Mouse (Mus musculus): ENCODE results near the gene Card6. TPM values are rescaled to one million over a fixed set of nuclear protein-coding genes. Genes with fewer than 3 reads are reported as not detected.
"Not testable (repeated sequence)": the region's sequence is repeated elsewhere in the genome, so short reads cannot be mapped to it uniquely, and the experiment has no call there.

Gene Card6
- polyA plus RNA-seq, 1 experiment from 2014 or later: 0.72 TPM

DNA sequence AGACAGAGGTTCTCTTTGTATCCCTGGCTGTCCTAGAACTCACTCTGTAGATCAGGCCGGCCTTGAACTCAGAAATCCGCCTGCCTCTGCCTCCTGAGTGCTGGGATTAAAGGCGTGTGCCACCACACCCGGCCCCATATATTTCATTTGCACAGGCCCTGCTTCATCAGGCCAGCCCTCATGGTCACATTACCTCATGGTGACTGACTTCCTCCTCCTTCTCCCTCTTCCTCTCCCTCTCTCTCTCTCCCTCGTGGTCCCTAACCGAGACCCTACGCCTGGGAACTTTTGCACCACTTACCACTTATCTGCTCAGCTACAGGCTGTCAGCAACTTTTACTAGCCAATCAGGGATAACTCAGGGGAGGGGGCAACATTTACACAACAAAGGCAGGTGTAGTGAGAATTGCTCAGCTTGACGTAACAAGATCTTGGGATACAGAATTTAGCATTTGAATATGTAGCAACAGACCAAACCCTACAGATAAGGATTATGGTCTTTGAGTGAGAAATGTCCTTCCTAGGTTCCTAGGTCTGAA is 26.7 kb upstream of the Card6 start:
- WGBS: 83% methylated on average over 8 of the region's 8 CpGs
- H3K9me3 ChIP-seq (replicated peaks; ENCODE audit: control insufficient read depth, low read length): no peaks in the 10 kb centered on the region
- H3K9ac ChIP-seq (ENCODE audit: low read length): no peak overlapping the region
- DNase-seq (ENCODE audit: low spot score) (no peak), ATAC-seq (no peak)
- no peak overlapping the region for H3K4me3 ChIP-seq (ENCODE audit: low read depth, low read length)
- H3K27ac ChIP-seq (ENCODE audit: low read depth, low read length): no peak overlapping the region
- H3K27me3 ChIP-seq (replicated peaks; ENCODE audit: control insufficient read depth, insufficient read depth, low read length): no peaks in the 10 kb centered on the region
- H3K4me1 ChIP-seq (ENCODE audit: control insufficient read depth, insufficient read depth, low read length): peaks cover 5% of the 10 kb centered on the region; the same call in 1 of the 2 replicates
- no peaks in the 10 kb centered on the region for H3K36me3 ChIP-seq (ENCODE audit: control insufficient read depth, insufficient read depth, low read length)
- H3K4me2 ChIP-seq (ENCODE audit: low read length): no peak overlapping the region

DNA sequence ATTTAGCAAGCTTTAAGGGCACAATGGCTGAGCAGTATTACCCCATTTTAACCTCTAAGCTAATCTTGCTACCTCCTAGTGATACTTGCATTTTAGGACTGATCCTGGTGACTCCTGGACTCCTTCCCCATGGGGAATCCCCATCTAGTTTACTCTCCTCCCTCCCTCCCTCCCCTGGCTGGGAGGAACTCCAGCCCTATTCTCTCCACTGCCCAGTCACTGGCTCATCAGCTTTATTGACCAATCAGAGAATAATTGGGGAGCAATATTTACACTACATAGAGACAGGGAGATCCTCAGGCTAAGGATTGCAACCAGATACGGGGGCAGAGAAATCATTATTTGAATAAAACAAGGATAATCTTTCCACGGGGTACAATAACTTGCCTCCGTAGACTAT is 25.8 kb upstream of the Card6 start:
- no peaks in the 10 kb centered on the region for H3K36me3 ChIP-seq (ENCODE audit: control insufficient read depth, insufficient read depth, low read length)
- no peak overlapping the region for H3K4me3 ChIP-seq (ENCODE audit: low read depth, low read length)
- no peak overlapping the region for H3K9ac ChIP-seq (ENCODE audit: low read length)
- no peak for ATAC-seq
- peaks cover 5% of the 10 kb centered on the region; the same call in 1 of the 2 replicates for H3K4me1 ChIP-seq (ENCODE audit: control insufficient read depth, insufficient read depth, low read length)
- 62% methylated on average over 3 of the region's 3 CpGs for WGBS
- DNase-seq (ENCODE audit: low spot score): no peak
- H3K4me2 ChIP-seq (ENCODE audit: low read length): no peak overlapping the region
- no peaks in the 10 kb centered on the region for H3K27me3 ChIP-seq (replicated peaks; ENCODE audit: control insufficient read depth, insufficient read depth, low read length)
- no peaks in the 10 kb centered on the region for H3K9me3 ChIP-seq (replicated peaks; ENCODE audit: control insufficient read depth, low read length)
- no peak overlapping the region for H3K27ac ChIP-seq (ENCODE audit: low read depth, low read length)

DNA sequence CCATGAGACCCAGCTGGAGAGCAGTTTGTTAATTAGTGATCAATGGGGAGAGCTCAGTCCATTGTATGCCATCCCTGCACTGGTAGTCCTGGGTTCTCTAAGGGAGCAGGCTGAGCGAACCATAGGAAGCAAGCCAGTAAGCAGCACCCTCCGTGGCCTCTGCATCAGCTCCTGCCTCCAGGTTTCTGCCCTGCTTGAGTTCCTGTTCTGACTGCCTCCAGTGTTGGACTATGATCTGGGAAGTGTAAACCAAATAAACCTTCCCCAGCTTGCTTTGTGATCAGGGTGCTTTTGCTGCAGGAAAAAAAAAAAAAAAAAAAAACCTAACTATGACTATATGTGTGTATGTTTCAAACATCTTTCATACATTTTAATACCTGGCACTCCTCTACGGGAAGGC is 25.0 kb upstream of the Card6 start:
- Histone ChIP-seq H3K27me3 (replicated peaks; ENCODE audit: control insufficient read depth, insufficient read depth, low read length) (no peaks in the 10 kb centered on the region), H3K27ac (ENCODE audit: low read depth, low read length) (no peak overlapping the region), H3K9me3 (replicated peaks; ENCODE audit: control insufficient read depth, low read length) (no peaks in the 10 kb centered on the region), H3K9ac (ENCODE audit: low read length) (no peak overlapping the region), H3K4me2 (ENCODE audit: low read length) (no peak overlapping the region), H3K4me3 (ENCODE audit: low read depth, low read length) (no peak overlapping the region), H3K36me3 (ENCODE audit: control insufficient read depth, insufficient read depth, low read length) (no peaks in the 10 kb centered on the region), H3K4me1 (ENCODE audit: control insufficient read depth, insufficient read depth, low read length) (peaks cover 4% of the 10 kb centered on the region; the same call in 1 of the 2 replicates)
- no peak for DNase-seq (ENCODE audit: low spot score)
- 45% methylated on average over 3 of the region's 3 CpGs for WGBS
- ATAC-seq: no peak

GRCm38 (mm10) chr15:5130887-5131668 is 22.7 kb upstream of the Card6 start:
- not testable (repeated sequence) for H3K27ac ChIP-seq (ENCODE audit: low read depth, low read length); H3K4me2 ChIP-seq (ENCODE audit: low read length)
- WGBS: 93% methylated on average over 14 of the region's 14 CpGs

GRCm38 (mm10) chr15:5129111-5129805 is 20.9 kb upstream of the Card6 start:
- Histone ChIP-seq H3K27me3 (replicated peaks; ENCODE audit: control insufficient read depth, insufficient read depth, low read length) (no peaks in the 10 kb centered on the region), H3K36me3 (ENCODE audit: control insufficient read depth, insufficient read depth, low read length) (peaks cover 7% of the 10 kb centered on the region), H3K9ac (ENCODE audit: low read length) (no peak overlapping the region), H3K4me3 (ENCODE audit: low read depth, low read length) (no peak overlapping the region), H3K27ac (ENCODE audit: low read depth, low read length) (no peak overlapping the region), H3K4me2 (ENCODE audit: low read length) (no peak overlapping the region), H3K9me3 (replicated peaks; ENCODE audit: control insufficient read depth, low read length) (no peaks in the 10 kb centered on the region), H3K4me1 (ENCODE audit: control insufficient read depth, insufficient read depth, low read length) (no peaks in the 10 kb centered on the region)
- no peak for DNase-seq (ENCODE audit: low spot score)
- no peak for ATAC-seq
- WGBS: 96% methylated on average over 12 of the region's 12 CpGs

More at GRCm38 (mm10) chr15:5130887-5131668, 22.7 kb upstream of the Card6 start:
- not testable (repeated sequence) for H3K4me3 ChIP-seq (ENCODE audit: low read depth, low read length); H3K9me3 ChIP-seq (replicated peaks; ENCODE audit: control insufficient read depth, low read length); H3K4me1 ChIP-seq (ENCODE audit: control insufficient read depth, insufficient read depth, low read length); H3K9ac ChIP-seq (ENCODE audit: low read length); H3K27me3 ChIP-seq (replicated peaks; ENCODE audit: control insufficient read depth, insufficient read depth, low read length); DNase-seq (ENCODE audit: low spot score); ATAC-seq; H3K36me3 ChIP-seq (ENCODE audit: control insufficient read depth, insufficient read depth, low read length)

- Histone ChIP-seq H3K36me3 (ENCODE audit: control insufficient read depth, insufficient read depth, low read length) (peaks cover 11% of the 10 kb centered on the region), H3K9me3 (replicated peaks; ENCODE audit: control insufficient read depth, low read length) (no peaks in the 10 kb centered on the region), H3K4me1 (ENCODE audit: control insufficient read depth, insufficient read depth, low read length) (no peaks in the 10 kb centered on the region), H3K9ac (ENCODE audit: low read length) (no peak overlapping the region), H3K27ac (ENCODE audit: low read depth, low read length) (no peak overlapping the region), H3K27me3 (replicated peaks; ENCODE audit: control insufficient read depth, insufficient read depth, low read length) (no peaks in the 10 kb centered on the region), H3K4me2 (ENCODE audit: low read length) (no peak overlapping the region), H3K4me3 (ENCODE audit: low read depth, low read length) (no peak overlapping the region)
- no peak for ATAC-seq
- no peak for DNase-seq (ENCODE audit: low spot score)
- 78% methylated on average over 5 of the region's 5 CpGs for WGBS
Observed at GRCm38 (mm10) chr15:5128176-5128940, 20.0 kb upstream of the Card6 start.

DNA sequence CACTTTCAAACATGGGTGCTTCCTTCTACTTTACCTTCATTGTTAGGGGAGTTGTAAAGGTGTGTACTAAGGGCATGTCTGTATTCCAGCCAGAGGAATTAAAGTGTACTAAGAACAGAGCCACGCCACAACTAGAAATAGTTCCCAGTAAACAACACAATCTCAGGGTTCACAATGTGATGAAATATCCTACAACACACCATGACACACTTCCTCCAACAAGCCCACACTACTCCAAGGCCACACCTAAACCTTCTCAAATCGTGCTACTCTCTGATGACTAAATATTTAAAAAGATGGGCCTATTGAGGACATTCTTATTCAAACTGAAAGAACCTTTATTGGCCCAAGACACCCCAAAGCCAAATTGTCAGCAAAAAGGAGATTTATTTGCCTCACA is 19.1 kb upstream of the Card6 start:
- H3K4me3 ChIP-seq (ENCODE audit: low read depth, low read length): no peak overlapping the region
- H3K27me3 ChIP-seq (replicated peaks; ENCODE audit: control insufficient read depth, insufficient read depth, low read length): no peaks in the 10 kb centered on the region
- DNase-seq (ENCODE audit: low spot score) (no peak), ATAC-seq (no peak)
- no peaks in the 10 kb centered on the region for H3K4me1 ChIP-seq (ENCODE audit: control insufficient read depth, insufficient read depth, low read length)
- no peak overlapping the region for H3K27ac ChIP-seq (ENCODE audit: low read depth, low read length)
- no peaks in the 10 kb centered on the region for H3K9me3 ChIP-seq (replicated peaks; ENCODE audit: control insufficient read depth, low read length)
- WGBS: 85% methylated on average over 2 of the region's 2 CpGs
- no peak overlapping the region for H3K9ac ChIP-seq (ENCODE audit: low read length)
- no peak overlapping the region for H3K4me2 ChIP-seq (ENCODE audit: low read length)
- peaks cover 19% of the 10 kb centered on the region for H3K36me3 ChIP-seq (ENCODE audit: control insufficient read depth, insufficient read depth, low read length)

DNA sequence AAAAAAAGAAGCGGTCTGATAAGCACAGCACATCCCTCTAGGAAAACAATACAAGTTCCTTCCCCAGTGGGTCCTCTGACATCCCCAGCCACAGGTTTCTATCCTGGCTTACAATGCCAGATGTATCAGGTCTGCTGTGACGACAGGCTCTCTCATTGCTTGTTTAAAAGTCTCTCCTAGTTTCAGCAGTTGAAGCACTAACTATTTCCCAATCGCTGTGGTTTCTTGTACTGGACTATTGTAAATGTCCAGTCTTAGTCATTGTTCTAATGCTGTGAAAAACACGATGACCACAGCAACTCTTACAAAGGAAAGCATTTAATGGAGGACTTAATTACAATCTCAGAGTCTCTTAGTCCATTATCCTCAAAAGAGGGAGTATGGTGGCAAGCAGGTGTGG is 18.1 kb upstream of the Card6 start:
- 72% methylated on average over 4 of the region's 4 CpGs for WGBS
- H3K27me3 ChIP-seq (replicated peaks; ENCODE audit: control insufficient read depth, insufficient read depth, low read length): no peaks in the 10 kb centered on the region
- no peaks in the 10 kb centered on the region for H3K4me1 ChIP-seq (ENCODE audit: control insufficient read depth, insufficient read depth, low read length)
- DNase-seq (ENCODE audit: low spot score) (no peak), ATAC-seq (no peak)
- no peak overlapping the region for H3K9ac ChIP-seq (ENCODE audit: low read length)
- H3K36me3 ChIP-seq (ENCODE audit: control insufficient read depth, insufficient read depth, low read length): peaks cover 27% of the 10 kb centered on the region
- H3K9me3 ChIP-seq (replicated peaks; ENCODE audit: control insufficient read depth, low read length): no peaks in the 10 kb centered on the region
- no peak overlapping the region for H3K27ac ChIP-seq (ENCODE audit: low read depth, low read length)
- H3K4me3 ChIP-seq (ENCODE audit: low read depth, low read length): no peak overlapping the region
- H3K4me2 ChIP-seq (ENCODE audit: low read length): no peak overlapping the region

Measured in forebrain, embryonic 14.5 days (tissue).